Mouse (Mus musculus): ENCODE results near the gene Lbh.

DNA sequence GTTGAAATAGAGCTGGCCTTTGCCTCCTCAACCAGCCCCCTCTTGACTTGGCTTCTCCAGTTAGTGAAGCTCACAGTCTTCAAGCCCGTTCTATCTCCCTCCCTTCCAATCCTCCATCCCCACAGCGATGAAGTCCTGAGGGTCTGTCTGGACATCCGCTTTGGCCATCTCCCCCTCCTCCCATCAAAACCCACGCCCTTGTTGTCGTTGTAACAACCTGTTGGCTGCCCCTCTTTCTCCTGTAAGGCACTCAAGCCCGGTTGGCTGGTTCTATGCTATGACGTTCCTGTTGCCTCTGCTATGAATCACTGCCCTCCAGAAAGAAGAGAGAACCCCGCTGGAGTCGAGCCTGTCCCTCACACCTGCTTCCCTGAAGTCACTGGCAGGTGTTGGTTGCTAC, 10.9 kb upstream of the Lbh start:
- no peak for TF ChIP-seq CTCF (IDR thresholded peaks at IDR 0.05; ENCODE audit: borderline replicate concordance, insufficient read depth, low read depth, low read length)
- no peak for TF ChIP-seq POLR2A (IDR thresholded peaks at IDR 0.05; ENCODE audit: borderline replicate concordance, insufficient read depth, low read length)

Measured in cerebellum, adult 2 months (tissue).